Mouse (Mus musculus) left cerebral cortex, postnatal 4 days (tissue): ENCODE results near the gene Hephl1. TPM values are rescaled to one million over a fixed set of nuclear protein-coding genes. Genes with fewer than 3 reads are reported as not detected.
A peak's percentile ranks its signal among the peaks of the same experiment; 100 is the strongest.
"Not testable (repeated sequence)": the region's sequence is repeated elsewhere in the genome, so short reads cannot be mapped to it uniquely, and the experiment has no call there.

Experiments used
- DNase-seq: peaks from one replicate; pipeline ENCODE4 v3.0.0-alpha.2; 2022
- intact Hi-C: fragments of 180-260 bp; cut with DNase I; formaldehyde crosslinking; loops from one replicate; pipeline ENCODE4 v1.15.1; 2025
- total RNA-seq, 2 experiments: library from RNA; stranded (reverse); gene quantifications; 2 replicates each; pipeline ENCODE4 v1.2.3; 2021

Hephl1 gene
- under 1 TPM in 1 of 2 experiments, not detected in 1; 0.06 TPM for total RNA-seq

DNA sequence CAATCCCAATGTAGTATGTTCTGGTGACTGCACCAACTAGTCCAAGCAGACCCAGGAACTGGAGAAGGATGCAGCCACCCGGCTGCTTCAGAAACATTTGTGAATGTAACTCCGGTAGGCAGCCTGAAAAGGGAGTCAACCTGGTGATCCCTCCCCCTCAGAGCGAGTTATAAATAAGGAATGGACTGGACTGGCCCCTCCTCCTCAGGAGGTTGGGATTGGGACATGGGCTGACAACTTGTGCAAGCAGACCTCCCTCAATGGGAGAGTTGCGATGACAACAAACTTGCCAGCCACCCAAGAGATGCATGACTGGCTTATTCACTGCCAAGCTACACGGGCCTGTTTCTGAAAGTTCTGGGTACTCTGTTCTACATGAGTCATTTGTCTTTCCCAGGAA, at the start of gene Hephl1:
Hephl1 (minus strand) TSS at position 101 of the 400 bp plus-strand sequence.
- DNase-seq: no peak
- intact Hi-C loops: no loop called here

DNA sequence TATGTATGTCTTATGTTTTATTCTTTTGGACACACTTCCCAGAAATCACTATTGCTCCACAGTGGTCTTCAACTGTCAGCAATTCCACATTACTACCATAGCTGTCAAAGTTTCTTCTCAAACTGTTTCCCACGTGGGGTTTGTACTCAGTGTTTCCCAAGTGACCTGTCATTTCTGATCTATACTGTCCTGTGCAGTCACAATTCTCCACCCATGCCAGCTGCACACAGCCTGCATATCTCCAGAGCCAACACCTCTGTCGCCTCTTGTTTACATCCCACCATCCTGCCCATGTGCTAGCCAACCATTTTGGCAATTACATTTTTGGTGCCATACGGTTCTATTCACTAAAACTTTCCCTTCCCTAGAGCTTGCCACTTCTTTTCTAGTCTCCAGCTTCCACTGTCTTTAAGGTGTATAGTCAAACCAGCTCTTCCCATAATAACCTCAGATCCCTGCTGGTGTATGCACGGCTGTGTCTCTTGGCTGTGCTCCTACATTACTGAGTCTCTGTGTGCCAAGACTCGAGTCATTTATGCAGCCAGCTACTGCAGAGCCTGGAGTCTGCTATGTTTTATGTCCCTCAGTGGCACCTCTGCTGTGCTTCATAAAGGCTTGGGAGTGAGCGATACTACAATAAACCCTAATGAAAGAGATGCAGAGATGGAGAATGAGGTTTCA, 37.5 kb upstream of the Hephl1 start:
- no peak for DNase-seq
- intact Hi-C loops: no loop called here

DNA sequence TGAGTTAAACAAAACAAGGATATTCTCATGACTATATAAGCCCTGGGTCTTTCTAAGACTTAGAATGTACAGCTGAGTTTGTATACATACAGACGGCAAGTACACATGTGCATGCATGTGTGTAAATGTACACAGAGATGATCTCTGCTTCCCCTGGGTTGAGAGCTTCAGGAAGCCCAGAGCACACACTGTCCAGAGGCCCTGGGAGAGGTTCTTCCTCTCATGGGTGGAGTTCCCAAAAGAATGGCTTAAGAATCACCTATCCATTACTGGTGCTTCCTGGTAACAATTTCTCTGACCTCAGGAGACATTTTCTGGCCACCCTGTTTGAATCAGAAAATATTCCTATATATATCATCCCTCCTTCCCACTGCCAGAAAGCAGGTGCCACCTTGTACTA, 28.6 kb upstream of the Hephl1 start:
- intact Hi-C loops: no loop called here
- DNase-seq: no peak

DNA sequence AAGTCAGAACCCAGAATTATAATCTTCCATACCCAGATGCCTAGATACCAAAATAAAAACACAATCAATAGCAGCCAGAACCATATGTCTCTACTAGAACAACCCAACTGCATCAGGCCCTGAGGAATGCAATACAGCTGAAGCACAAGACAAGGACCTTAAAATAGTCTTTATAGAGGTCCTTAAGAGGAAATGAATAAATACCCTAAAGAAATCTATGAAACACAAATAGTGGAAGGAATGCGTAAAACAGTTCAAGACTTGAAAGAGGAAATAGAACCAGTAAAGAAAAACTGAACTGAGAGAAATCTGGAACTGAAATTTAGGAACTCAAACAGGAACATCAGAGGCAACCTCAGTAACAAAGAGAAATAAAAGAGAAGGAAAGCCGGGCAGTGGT, 14.0 kb upstream of the Hephl1 start:
- DNase-seq: no peak

DNA sequence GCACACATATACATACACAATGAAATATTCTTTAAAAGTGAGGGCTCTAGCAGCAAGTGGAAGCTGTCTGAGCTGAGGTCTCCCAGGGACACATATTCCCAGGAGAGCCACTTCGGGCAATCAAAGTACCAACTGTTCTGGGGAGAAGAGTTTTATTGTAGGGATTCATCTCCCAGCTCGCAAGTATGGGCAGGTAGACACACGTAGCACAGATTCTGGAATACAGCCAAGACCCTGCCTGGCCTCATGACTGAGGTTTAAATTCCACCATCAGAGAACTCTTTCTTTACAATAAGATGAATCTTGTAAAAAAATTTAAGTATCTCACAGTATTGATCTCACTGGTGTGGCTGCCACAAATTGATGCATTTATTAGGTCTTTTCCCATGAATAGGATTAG, 10.5 kb upstream of the Hephl1 start:
- DNase-seq: no peak
- intact Hi-C loops: no loop called here

More for the DNA sequence above, 14.0 kb upstream of the Hephl1 start:
- intact Hi-C loops: no loop called here

DNA sequence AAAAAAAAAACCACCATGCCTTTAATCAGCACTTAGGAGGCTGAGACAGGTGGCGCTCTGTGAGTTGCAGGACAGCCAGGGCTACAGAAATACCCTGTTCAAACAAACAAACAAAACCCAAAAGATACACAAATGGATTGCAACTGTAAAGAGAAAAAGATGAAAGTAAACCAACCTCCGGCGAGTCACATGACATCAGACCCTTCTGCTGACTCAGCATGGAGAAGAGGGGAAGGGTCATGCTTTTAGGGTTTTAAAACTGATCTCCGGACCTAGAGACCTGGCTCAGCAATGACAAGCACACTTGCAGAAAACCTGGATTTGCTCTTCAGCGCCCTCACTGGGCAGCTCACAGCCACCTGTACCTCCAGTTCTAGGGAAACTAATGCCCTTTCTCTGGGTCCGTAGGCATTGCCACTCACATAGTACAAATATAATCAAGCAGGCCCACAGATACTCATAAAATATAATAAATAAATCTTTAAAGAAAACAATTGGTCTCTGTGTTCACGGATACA, 9.0 kb upstream of the Hephl1 start:
- DNase-seq: no peak
- intact Hi-C loops: no loop called here

DNA sequence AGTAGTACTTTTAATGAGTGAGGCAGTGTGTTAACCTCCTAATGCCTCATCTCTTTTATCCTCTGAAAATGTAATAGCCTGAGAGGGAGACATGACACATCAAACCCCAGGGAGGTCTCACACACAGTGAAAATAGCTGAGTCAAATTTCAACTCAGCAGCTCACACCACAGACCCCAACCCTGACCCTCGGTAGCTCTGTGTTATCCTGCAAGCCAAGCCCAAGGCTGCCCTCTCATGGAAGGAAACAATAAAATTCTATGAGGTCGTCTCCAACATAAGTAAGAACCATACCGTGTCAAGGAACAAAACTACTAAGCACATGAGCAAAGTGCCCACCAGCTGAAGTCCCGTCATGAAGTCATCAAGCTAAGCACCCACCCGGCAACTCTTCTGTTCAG, 8.3 kb upstream of the Hephl1 start:
- intact Hi-C loops: no loop called here
- DNase-seq: no peak

DNA sequence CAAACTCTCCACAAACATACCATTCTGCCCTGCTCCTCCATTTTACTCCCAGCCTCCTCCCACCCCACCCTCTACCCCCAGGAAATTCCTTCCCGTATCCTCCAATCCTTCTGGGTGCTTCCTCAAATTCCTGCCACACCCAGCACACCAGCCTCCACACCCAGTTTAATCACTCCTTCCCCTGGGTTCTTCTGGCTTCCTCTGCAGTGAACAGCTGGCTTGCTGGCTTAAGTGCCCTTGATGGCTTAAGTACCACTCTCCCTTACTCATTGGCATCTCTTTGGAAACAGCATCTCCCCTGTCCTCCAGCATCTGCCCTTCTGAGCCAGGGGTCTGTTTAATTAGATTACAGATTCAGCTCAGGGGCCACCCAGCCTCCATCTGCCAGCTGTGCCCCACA, 7.6 kb upstream of the Hephl1 start:
- DNase-seq: no peak
- intact Hi-C loops: no loop called here

DNA sequence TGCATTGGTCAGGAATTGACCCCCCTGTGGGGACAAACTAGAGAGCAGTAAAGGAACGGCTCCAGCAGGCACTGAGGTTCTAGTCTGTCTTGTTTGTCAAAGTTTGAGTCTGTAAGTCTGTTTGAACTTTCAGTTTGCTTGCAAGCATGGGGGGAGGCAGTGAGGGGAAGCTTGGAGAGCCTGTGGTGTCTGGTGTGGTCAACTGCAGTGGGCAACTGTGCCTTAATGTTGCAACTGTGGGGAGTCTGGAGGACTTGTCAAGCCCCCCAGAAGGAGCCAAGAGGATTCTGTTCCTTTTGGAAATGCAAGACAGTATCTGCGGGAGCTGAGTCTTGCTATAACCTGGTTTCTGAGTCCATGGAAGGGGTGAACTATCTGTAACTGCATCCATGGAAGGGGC, 4.3 kb upstream of the Hephl1 start:
- DNase-seq: no peak
- intact Hi-C loops: no loop called here

DNA sequence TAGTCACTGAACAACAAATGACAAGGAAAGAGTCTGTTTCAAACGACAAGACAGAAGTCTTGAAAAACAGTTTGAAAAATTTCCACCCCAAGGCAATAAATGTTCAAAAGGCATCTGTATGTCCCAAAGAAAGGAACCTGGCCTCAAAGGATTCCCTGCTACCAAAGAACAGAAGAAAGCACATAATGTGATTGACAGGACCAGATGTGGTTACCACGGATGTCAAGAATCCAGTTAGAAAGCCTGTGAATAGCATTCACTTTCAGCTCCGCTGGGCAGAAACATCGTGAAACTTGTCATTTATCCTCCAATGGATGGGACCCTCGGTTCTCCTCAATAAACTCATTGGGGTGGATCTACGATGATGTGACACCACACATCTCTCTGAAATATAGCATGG, 2.2 kb upstream of the Hephl1 start:
- intact Hi-C loops: no loop called here

DNA sequence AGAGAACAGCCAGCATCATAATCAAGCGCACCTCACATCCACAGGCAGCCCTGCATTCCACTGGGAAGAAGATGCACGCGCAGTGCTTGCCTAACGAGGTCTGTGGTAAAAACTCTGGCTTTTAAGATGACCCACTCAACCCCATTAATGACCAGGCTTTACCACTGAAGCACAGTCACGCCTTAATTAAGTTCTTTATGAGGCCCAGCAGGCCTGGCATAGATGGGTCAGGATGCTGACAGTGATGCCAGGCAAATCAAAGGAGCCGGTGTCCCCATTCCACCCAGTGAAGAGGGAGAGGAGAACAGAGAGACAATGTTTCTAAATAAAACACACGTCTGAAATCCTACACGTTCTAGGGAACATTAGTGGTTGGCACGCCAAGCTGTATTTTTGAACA, 3.8 kb downstream of the Hephl1 start:
- DNase-seq: peak; percentile 5
- intact Hi-C loops: no loop called here

More for the DNA sequence above, 2.2 kb upstream of the Hephl1 start:
- DNase-seq: no peak

DNA sequence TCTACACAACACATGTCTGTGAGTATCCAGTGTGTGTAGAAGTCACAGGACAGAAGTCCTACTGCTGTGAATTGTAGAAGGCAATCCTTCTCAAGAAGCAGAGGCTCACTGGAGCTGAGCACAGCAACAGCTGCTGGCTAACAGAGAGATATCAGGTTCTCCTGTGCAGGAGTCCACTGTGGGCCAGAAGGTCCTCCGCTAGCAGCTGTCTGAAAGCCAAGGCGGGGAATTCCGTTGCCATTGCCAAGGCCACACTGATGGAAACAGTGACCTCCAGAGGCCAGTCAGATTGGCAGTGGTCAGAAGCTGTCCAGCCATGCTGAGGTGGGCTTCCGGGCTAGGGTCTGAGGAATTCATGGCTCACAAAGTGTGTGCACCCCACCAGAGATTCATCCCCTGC, 6.8 kb downstream of the Hephl1 start:
- DNase-seq: no peak
- intact Hi-C loops: no loop called here

DNA sequence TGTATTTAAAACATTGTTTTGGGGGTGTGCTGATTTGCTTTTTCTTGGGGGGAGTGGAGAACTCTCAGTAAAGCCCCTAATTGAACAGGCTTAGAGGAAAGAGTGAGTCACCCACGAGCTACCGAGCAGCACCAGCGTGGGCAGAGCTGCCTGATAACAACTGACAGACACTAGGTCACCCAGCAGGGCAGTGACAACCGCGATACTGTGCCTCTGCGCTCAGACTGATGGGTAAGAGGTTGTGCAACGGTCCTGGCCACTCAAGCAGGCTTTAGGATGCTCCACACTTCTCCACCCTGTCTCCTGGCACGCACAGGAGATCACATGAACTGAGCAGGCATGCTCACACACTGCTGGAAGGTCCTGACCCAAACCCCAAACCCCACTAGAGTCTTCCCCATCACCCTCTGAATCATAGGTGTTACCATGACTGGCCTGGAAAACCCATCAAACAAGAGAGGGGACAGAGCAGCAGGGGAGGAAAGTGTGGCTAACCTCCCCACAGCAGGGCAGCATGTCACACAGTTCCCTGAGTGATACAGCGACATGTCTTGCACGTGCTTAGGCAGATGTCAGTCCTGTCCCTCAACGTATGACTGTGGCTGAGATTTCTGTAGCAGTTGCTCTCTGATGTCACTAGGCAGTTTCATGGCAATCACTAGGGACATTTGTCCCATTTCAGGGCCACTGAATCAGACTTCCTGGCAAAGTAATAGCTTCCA, 8.2 kb downstream of the Hephl1 start:
- no peak for DNase-seq
- intact Hi-C loops: no loop called here

DNA sequence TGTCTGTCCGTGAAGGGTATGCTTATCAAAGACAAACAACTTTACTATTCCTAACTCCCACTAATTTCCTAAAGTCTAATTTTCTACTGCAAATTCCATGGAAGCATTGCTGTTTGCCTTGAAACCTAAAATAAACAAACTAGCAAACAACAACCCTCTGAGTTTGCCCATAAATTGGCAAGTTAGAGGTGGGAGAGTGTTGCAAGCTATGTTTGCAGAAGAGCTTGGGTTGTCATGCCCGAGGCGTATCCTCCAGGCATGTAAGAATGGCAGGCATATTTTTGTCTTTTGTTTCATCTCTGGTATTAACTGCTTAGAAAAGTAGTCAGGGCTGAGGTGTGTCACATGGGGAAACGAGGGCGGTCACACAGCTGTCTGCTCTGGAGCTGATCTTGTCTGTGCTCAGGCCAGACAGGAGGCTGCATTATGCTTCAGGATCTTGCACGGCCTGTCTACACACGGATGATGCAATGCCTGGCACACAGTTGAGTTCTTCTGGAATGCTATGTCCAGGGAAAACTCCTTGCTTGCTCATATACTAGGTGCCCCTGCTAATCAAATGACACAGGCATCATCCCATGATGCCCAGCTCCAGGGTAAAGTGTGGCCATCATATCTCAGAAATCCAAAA, 10.3 kb downstream of the Hephl1 start:
- intact Hi-C loops: no loop called here
- no peak for DNase-seq

DNA sequence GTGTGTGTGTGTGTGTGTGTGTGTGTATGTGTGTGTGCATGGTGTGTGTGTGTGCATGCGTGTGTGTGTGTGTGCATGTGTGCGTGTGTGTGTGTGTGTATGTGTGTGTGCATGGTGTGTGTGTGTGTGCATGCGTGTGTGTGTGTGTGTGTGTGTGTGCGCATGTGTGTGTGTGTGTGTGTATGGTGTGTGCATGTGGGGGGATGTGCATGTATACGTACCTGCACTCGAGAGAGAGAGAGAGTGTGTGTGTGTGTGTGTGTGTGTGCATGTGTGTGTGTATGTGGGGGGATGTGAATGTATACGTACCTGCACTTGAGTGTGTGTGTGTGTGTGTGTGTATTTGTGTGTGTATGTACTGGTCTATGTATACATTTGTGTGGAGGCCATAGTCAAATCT, 13.5 kb downstream of the Hephl1 start:
- DNase-seq, intact Hi-C loops: not testable (repeated sequence)

DNA sequence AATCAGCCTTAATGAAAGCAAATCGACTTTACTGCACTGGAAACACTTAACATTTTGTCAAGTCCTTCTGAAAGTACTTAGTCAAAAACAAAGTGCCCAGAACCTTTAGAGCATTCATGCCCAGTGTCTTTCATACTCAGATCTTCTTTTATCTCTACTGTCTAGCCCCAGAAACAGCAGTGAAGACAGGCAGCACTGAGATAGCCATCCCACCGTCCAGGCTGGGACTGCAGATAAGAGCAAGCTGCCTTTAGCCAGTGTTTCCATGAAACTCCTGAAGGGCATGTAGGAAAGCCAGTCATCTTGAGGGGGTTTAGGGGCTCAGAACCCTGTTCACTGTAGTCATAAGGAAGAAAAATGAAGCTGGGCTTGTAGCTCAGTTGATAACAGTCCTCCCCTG, 14.7 kb downstream of the Hephl1 start:
- DNase-seq: no peak
- intact Hi-C loops: no loop called here

DNA sequence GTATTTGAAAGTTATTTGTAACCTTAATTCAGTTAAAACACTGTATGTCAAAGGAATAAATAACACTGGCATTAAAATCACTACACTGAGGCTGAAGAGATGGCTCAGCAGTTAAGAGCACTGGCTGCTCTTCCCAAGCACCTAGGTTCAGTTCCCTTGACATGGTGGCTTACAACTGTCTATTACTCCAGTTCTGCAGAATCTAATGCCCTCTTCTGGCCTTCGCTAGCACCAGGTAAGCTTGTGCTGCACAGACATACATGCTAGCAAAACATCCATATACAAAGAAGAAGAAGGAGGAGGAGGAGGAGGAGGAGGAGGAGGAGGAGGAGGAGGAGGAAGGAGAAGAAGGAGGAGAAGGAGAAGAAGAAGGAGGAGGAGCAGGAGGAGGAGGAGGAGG, 15.7 kb downstream of the Hephl1 start:
- DNase-seq: no peak
- intact Hi-C loops: no loop called here

DNA sequence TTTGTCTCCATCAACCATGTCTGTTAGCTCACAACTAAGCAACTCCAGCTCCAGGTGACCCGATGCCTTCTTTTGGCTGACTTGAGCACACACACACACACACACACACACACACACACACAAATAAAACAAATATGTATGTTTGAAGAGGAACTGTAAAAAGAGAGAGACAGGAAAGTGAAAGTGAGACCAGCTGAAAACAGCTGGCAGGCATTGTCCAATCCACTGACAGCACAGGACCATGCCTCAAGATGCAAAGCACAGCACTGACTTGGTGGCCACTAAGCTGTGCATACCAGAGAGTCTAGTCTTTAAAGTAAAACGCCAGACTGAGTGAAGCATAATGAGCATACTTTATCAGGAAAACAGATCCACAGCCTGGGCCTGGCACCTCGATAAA, 16.7 kb downstream of the Hephl1 start:
- DNase-seq: no peak
- intact Hi-C loops: no loop called here

DNA sequence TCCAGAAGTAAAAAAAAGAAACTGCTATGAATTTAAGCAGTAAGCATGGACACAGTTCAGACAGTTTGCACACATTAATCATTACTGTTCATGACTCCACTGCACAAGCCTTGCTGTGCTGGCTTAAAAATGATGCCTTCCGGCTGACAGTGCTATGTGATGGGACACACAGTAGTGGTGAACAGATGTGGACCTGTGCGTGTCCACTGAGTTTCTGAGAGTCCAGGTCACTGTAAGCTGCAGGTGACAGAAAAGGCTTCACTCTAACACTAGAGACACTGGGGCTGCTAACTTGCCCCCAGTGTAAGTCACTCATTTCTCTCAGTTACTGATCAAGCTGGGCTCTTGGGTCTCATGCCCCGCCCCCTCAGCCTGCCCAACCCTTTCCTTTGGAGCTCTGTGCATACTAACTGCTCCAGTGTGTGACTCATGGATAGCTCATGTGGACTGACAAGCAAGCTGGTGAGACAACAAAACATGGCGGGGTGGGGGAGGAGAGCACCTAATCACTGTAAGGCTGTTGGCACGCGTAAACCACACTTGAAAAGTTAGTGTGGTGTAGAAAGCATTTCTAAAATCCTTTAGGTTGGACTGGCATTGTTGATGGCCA, 43.1 kb downstream of the Hephl1 start:
- DNase-seq: no peak
- intact Hi-C loops: no loop called here

DNA sequence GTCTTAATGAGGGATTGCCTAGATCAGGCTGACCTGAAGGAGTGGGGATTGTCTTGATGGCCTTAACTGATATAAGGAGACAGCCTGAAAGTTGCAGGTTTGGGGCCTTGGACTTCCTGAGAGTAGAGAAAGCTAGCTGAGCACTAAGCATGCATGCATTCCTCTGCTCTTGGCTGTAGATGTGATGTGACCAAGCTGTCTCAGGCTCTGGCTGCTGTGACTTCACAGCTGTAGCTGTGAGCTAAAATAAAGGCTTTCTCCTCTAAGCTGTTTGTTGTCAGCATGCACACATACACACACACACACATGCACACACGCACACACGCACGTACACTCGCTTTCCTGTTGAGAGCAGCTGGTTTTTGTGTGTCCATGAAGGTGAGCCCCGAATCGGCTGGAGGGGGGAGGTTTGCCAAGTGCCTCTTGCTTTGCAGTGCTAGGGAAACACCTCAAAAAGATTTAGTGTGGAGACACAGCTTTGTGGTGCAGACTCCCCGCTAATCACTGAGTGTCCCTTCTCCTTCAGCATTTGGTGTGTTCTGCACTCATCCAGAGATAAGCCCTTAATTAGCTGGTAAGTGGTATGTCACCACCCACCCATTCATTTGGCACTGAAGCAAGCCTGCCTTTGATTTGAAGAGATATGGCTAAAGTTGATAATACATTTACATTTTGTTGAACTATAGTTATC, 43.8 kb downstream of the Hephl1 start:
- intact Hi-C loops: no loop called here
- DNase-seq: no peak

DNA sequence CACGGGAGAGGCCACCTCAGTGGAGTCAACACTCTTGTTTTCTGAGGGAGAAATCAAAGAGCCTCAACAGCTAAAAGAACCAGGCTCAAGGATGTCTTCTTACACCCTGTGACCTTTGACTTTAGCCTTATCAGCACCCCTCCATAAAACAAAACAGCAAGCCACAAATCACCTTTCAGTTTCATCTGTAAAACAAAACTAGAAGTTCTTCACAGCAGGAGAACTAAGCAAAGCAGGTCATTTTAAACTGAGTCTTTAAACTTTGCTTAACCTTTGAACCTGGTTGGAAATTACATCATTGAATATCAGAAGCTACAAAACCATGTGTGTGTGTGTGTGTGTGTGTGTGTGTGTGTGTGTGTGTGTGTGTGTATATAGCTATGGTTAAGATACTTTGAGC, 47.7 kb downstream of the Hephl1 start:
- intact Hi-C loops: no loop called here

More for the DNA sequence above, 47.7 kb downstream of the Hephl1 start:
- DNase-seq: no peak
